Mouse (Mus musculus) liver, embryonic 14.5 days (tissue): ENCODE results near the gene Gucy2d.

Experiments used
- CTCF ChIP-seq: IDR thresholded peaks from 2 replicates; pipeline ENCODE4 v1.5.1; 2016; ENCODE audit warnings: antibody characterized with exemption, low read depth, control low read depth
- EP300 ChIP-seq: IDR thresholded peaks from 2 replicates; pipeline ENCODE4 v1.6.1; 2016; ENCODE audit warnings: antibody characterized with exemption, low read depth

GRCm38 (mm10) chr7:98503951-98504647 is 63.9 kb downstream of the Gucy2d start:
- TF ChIP-seq EP300: no peak
- no peak for TF ChIP-seq CTCF
